In genomic region chr7:45395578-45396336, GRCm38 (mm10) we compare ENCODE assay signal across 8 mouse cellular contexts. TPM values are rescaled to one million over a fixed set of nuclear protein-coding genes. Genes with fewer than 3 reads are reported as not detected.
DNase-seq lines count a peak whose midpoint lies in the region; ATAC-seq lines count a peak whose summit lies in the region.

TSS of gene Snrnp70 (minus strand) at chr7:45395742.

- peak; percentile 93 for ATAC-seq in CD4-positive, CD25-positive, alpha-beta regulatory T cell, adult 4 months
- peak; percentile 97 for ATAC-seq in heart, embryonic 14.5 days (ENCODE audit: insufficient number of reproducible peaks, insufficient read depth, low FRiP score, low read depth)
- ATAC-seq in liver, embryonic 13.5 days (ENCODE audit: low read depth) = peak; percentile 96
- peak; percentile 98 for ATAC-seq in stomach, embryonic 16.5 days (ENCODE audit: insufficient read depth, low FRiP score)

- H3K4me2 ChIP-seq in heart, embryonic 14.5 days (ENCODE audit: low read length) = peak within 1 kb of the TSS; percentile 88
- peak within 1 kb of the TSS; percentile 92 for H3K4me2 ChIP-seq in liver, embryonic 13.5 days
- peak within 1 kb of the TSS; percentile 98 for H3K4me2 ChIP-seq in stomach, embryonic 16.5 days (ENCODE audit: low read depth, low read length)

- peaks cover 7 to 20% of the 10 kb centered on the region in 2 experiments for H3K4me1 ChIP-seq in heart, embryonic 14.5 days (ENCODE audit: control insufficient read depth in 2 of 2, insufficient read depth in 2 of 2, low read length in 2 of 2)
- H3K4me1 ChIP-seq in liver, embryonic 13.5 days (replicated peaks) = peaks cover 37% of the 10 kb centered on the region
- peaks cover 16% of the 10 kb centered on the region for H3K4me1 ChIP-seq in stomach, embryonic 16.5 days (ENCODE audit: control insufficient read depth, insufficient read depth, low read length)

- peak; percentile 100 for DNase-seq in c-Kit-negative CD71-positive TER-119-positive erythroid progenitor cells, embryonic 14.5 days (ENCODE audit: low read depth, low spot score)
- DNase-seq in fibroblast of lung, adult 2 months (ENCODE audit: low read depth) = peak; percentile 100
- peak; percentile 100 for DNase-seq in kidney, postnatal 14 days
- DNase-seq in liver, embryonic 13.5 days = peak; percentile 100
- peak; percentile 100 for DNase-seq in neural tube, embryonic 10.5 days (ENCODE audit: extremely low spot score, low spot score)

- H3K27me3 ChIP-seq in heart, embryonic 14.5 days (ENCODE audit: control insufficient read depth, insufficient read depth, low read length) = no peaks in the 10 kb centered on the region
- no peaks in the 10 kb centered on the region for H3K27me3 ChIP-seq in liver, embryonic 13.5 days
- H3K27me3 ChIP-seq in stomach, embryonic 16.5 days (ENCODE audit: control insufficient read depth, insufficient read depth, low read length) = no peaks in the 10 kb centered on the region

- H3K4me3 ChIP-seq in heart, embryonic 14.5 days (ENCODE audit: control insufficient read depth in 1 of 2, insufficient read depth in 1 of 2, low read depth in 1 of 2, low read length in 2 of 2) = peak within 1 kb of the TSS; percentile 63 to 80
- peak within 1 kb of the TSS; percentile 84 for H3K4me3 ChIP-seq in liver, embryonic 13.5 days (replicated peaks)
- H3K4me3 ChIP-seq in stomach, embryonic 16.5 days (replicated peaks; ENCODE audit: low read length) = peak within 1 kb of the TSS; percentile 86

- H3K9me3 ChIP-seq in heart, embryonic 14.5 days (ENCODE audit: control insufficient read depth, low read length) = no peaks in the 10 kb centered on the region
- H3K9me3 ChIP-seq in liver, embryonic 13.5 days (replicated peaks) = no peaks in the 10 kb centered on the region
- H3K9me3 ChIP-seq in stomach, embryonic 16.5 days (replicated peaks; ENCODE audit: control insufficient read depth, low read length) = no peaks in the 10 kb centered on the region

- H3K9ac ChIP-seq in heart, embryonic 14.5 days (ENCODE audit: low read length) = peak within 1 kb of the TSS; percentile 90
- peak within 1 kb of the TSS; percentile 92 for H3K9ac ChIP-seq in liver, embryonic 13.5 days
- peak within 1 kb of the TSS; percentile 94 for H3K9ac ChIP-seq in stomach, embryonic 16.5 days (ENCODE audit: low read length)

- WGBS in heart, embryonic 14.5 days = under 1% methylated on average over 60 of the region's 60 CpGs
- WGBS in liver, embryonic 13.5 days (ENCODE audit: insufficient replicate concordance) = under 1% methylated on average over 60 of the region's 60 CpGs
- WGBS in stomach, embryonic 16.5 days = under 1% methylated on average over 60 of the region's 60 CpGs

- peaks cover 28% of the 10 kb centered on the region for H3K36me3 ChIP-seq in heart, embryonic 14.5 days (ENCODE audit: control insufficient read depth, insufficient read depth, low read length)
- H3K36me3 ChIP-seq in liver, embryonic 13.5 days = peaks cover 34% of the 10 kb centered on the region
- peaks cover 8% of the 10 kb centered on the region; the same call in 1 of the 2 replicates for H3K36me3 ChIP-seq in stomach, embryonic 16.5 days (ENCODE audit: control insufficient read depth, insufficient read depth, low read length)

- peak within 1 kb of the TSS; percentile 95 for H3K27ac ChIP-seq in heart, embryonic 14.5 days (replicated peaks in 1 of 2; ENCODE audit: control insufficient read depth in 1 of 2, insufficient read depth in 1 of 2, low read depth in 2 of 2, low read length in 2 of 2)
- peak within 1 kb of the TSS; percentile 95 for H3K27ac ChIP-seq in liver, embryonic 13.5 days
- peak within 1 kb of the TSS; percentile 94 for H3K27ac ChIP-seq in stomach, embryonic 16.5 days (ENCODE audit: low read length)

RNA-seq across cellular contexts. Expression of gene Snrnp70, which starts in this region (rescaled TPM):
- polyA plus RNA-seq in CD4-positive, CD25-positive, alpha-beta regulatory T cell, adult 4 months (2017; shearing (Covaris generic)) = 100 to 1,000 TPM in 1 of 2 experiments, 10 to 100 TPM in 1; 82.1 to 130 TPM
- polyA plus RNA-seq in heart, embryonic 14.5 days (2014; fragmentation: Nextera tagmentation; extraction: Ambion mirVana) = 64.1 and 65.2 TPM in 2 replicates
- polyA plus RNA-seq in liver, embryonic 13.5 days (2015; fragmentation: Nextera tagmentation; extraction: Ambion mirVana) = 108 and 129 TPM in 2 replicates
- polyA plus RNA-seq in stomach, embryonic 16.5 days (2015; fragmentation: Nextera tagmentation; extraction: Ambion mirVana) = 150 and 162 TPM in 2 replicates

Comparison
In these comparisons a context has a peak if more than half of its experiments do, and no peak if none do; other contexts are left out.
1. Peak in every context shown above with its lines: DNase-seq, ATAC-seq, H3K4me3 ChIP-seq and H3K27ac ChIP-seq.